In the genomic region with DNA sequence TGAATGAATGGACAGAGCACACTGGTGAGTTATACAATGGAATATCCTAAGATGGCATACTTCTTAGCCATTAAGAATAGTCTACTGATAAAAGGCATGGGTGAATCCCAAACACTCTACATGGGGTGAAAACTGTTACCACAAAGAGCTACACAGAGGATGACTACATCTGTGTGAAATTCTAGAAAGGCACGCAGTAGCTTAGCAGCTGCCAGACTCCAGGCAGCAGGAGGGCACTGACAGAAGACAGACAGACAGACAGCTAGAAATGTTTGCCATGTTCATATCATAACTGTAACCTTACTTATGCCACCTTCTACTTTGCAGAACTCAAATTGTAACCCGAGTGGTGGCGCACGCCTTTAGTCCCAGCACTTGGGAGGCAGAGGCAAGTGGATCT, we compare ENCODE assay signal across 21 mouse cellular contexts.
"Had no signal": no experiment of that assay in that cellular context is flagged by ENCODE, and none has a peak within 500 bp of the region (broad histone marks: within the 10 kb centered on the region; RNA-seq: fewer than 3 reads in every experiment).

No protein-coding gene starts in this region.

- H3K4me2 ChIP-seq: kidney, embryonic 15.5 days; lung, embryonic 15.5 days; midbrain, embryonic 11.5 days; neural tube, embryonic 12.5 days; neural tube, embryonic 15.5 days had no signal

- H3K36me3 ChIP-seq: kidney, embryonic 15.5 days; lung, embryonic 15.5 days; neural tube, embryonic 12.5 days; neural tube, embryonic 15.5 days had no signal

- H3K27me3 ChIP-seq: kidney, embryonic 15.5 days; lung, embryonic 15.5 days; neural tube, embryonic 12.5 days; neural tube, embryonic 15.5 days had no signal

- H3K9ac ChIP-seq: kidney, embryonic 15.5 days; lung, embryonic 15.5 days; neural tube, embryonic 12.5 days; neural tube, embryonic 15.5 days had no signal

- H3K9me3 ChIP-seq: kidney, embryonic 15.5 days; lung, embryonic 15.5 days; neural tube, embryonic 12.5 days; neural tube, embryonic 15.5 days had no signal

- DNase-seq: kidney, adult 2 months; kidney, postnatal 10 days; kidney, postnatal 4 days; lung, adult 18-20 months; lung, postnatal 14 days; lung, postnatal 4 days; midbrain, embryonic 14.5 days; right cerebral cortex, adult 18-20 months; right cerebral cortex, postnatal 14 days; right cerebral cortex, postnatal 4 days; thymus, adult 2 months; thymus, postnatal 14 days; thymus, postnatal 4 days had no signal

- H3K27ac ChIP-seq: kidney, embryonic 15.5 days; left cerebral cortex, adult 2 months; lung, embryonic 15.5 days; neural tube, embryonic 12.5 days; neural tube, embryonic 15.5 days; stomach, postnatal 0 days had no signal

- H3K4me3 ChIP-seq: kidney, embryonic 15.5 days; left cerebral cortex, adult 2 months; lung, embryonic 15.5 days; neural tube, embryonic 12.5 days; neural tube, embryonic 15.5 days had no signal

- ATAC-seq: intestine, postnatal 0 days had no signal
